Mouse (Mus musculus): ENCODE data around the gene Hsd17b14. TPM values are rescaled to one million over a fixed set of nuclear protein-coding genes. Genes with fewer than 3 reads are reported as not detected.
"Not testable (repeated sequence)": the region's sequence is repeated elsewhere in the genome, so short reads cannot be mapped to it uniquely, and the experiment has no call there.

Hsd17b14 gene
- 0.14 TPM in 1 of 2 replicates, not detected in the other for polyA plus RNA-seq (2015; fragmentation: Nextera tagmentation; extraction: Ambion mirVana)

DNA sequence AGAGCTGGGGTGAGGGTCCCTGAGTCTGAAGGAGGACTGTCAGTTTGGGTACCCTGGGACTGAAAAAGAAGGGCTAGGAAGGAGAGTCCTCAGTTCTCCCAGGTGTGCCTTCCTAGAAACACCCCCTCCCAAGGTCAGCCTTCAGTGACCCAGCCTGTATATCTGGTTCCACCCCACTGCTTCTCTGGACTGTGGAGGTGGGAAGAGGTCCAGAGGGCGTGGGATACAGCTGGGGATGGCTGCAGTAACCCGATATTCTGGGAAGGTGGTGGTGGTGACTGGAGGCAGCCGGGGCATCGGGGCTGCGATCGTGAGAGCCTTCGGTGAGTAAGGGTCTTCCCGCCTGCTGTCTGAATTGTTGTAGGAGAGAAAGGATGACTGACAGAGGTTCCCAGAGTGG is at the start of gene Hsd17b14:
Hsd17b14 (plus strand) TSS at position 150 of the 400 bp plus-strand sequence.
- Histone ChIP-seq H3K27ac (no peak within 1 kb of the TSS), H3K9ac (peak within 1 kb of the TSS; percentile 2; the same call in 1 of the 2 replicates), H3K27me3 (no peaks in the 10 kb centered on the region), H3K9me3 (replicated peaks) (no peaks in the 10 kb centered on the region), H3K4me1 (no peaks in the 10 kb centered on the region), H3K36me3 (ENCODE audit: poor library complexity, severe bottlenecking) (no peaks in the 10 kb centered on the region), H3K4me3 (no peak within 1 kb of the TSS), H3K4me2 (no peak within 1 kb of the TSS)
- WGBS: 47% methylated on average over 8 of the region's 8 CpGs
- ATAC-seq: no peak

DNA sequence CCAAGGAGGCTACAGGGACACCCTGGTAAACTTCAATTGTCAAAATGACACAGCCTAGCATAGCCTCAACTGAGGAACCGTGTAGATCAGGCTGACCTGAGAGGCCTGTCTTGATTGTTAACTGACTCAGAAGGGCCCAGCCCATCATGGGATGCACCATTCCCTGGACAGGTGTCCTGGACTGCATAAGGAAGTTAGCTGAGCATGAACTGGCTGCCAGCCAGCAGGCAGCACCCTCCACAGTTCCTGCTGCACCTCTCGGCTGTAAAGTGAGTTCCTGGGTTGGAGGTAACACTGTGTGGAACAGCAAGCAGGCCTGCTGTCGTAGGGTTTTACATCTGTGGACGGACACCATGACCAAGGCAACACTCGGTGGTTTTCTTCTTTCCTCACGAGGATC is 47.1 kb upstream of the Hsd17b14 start:
- Histone ChIP-seq H3K27me3 (no peaks in the 10 kb centered on the region), H3K4me1 (peaks cover 15% of the 10 kb centered on the region), H3K9me3 (replicated peaks) (no peaks in the 10 kb centered on the region), H3K27ac (no peak overlapping the region), H3K4me2 (no peak overlapping the region), H3K36me3 (ENCODE audit: poor library complexity, severe bottlenecking) (peaks cover 29% of the 10 kb centered on the region), H3K9ac (no peak overlapping the region), H3K4me3 (no peak overlapping the region)
- ATAC-seq: no peak
- 95% methylated on average over 6 of the region's 6 CpGs for WGBS

DNA sequence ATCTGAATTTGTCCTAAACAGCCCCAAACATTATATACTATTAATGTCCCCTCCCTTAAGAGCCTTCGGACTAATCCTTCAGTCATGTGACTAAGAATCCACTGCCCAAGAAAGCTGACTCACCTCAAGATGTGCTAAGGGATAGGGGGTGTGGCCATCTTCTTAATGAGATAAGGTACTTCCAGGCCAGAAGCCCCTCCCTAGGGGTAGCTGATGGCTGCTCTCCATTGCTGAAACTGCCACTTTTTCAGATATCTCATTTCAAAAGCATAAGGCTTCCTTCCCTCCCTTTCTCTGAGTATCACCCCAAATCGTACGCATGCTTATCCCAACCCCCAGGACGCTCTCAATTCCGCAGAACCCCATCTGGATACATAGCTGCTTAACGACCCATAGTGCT is 46.1 kb upstream of the Hsd17b14 start:
- Histone ChIP-seq H3K9ac (0 out of 2 replicates have a peak overlapping the region, but pooled peaks have one; percentile 88), H3K27ac (no peak overlapping the region), H3K9me3 (replicated peaks) (no peaks in the 10 kb centered on the region), H3K4me3 (peak overlapping the region; percentile 72; the same call in 1 of the 2 replicates), H3K4me1 (peaks cover 15% of the 10 kb centered on the region), H3K36me3 (ENCODE audit: poor library complexity, severe bottlenecking) (peaks cover 24% of the 10 kb centered on the region), H3K27me3 (no peaks in the 10 kb centered on the region), H3K4me2 (peak overlapping the region; percentile 88; the same call in 1 of the 2 replicates)
- ATAC-seq: no peak
- 89% methylated on average over 6 of the region's 6 CpGs for WGBS

DNA sequence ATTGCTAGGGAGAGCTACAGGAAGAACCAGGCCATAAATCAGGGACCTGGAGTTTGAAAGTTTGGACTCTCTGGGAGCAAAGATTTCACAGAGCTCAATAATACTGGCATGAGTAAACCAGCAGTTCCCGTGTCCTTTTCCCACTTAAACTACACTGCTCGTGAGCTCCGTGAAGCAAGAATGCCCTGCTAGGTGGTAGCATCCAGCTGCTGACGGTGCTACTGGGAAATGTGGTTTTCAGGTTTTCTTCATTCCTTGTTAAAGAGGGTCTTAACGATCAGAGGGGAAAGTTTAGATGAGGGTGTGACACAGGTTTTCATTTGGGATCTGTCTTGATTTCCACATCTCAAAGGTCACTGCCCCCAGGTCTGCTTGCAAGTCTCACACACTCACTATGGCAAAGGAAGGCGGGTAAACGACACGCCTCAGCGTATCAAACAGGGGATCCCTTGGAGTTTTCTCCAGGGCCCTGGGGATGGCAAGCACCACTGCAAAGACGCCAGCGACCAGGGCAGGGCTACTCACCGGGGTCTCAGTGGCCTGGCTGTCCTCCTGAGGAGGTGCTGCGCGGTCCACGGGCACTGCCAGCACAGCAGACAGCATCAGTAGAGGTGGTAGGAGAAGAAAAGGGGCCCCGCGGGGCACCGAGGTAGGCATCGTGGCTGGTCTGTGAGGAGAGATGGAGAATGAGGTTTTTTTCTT is 45.4 kb upstream of the Hsd17b14 start:
- H3K4me3 ChIP-seq: peak overlapping the region; percentile 72
- peak; percentile 16; the same call in 1 of the 2 replicates for ATAC-seq
- peak overlapping the region; percentile 88 for H3K9ac ChIP-seq
- H3K27me3 ChIP-seq: no peaks in the 10 kb centered on the region
- H3K27ac ChIP-seq: no peak overlapping the region
- 42% methylated on average over 19 of the region's 19 CpGs for WGBS
- H3K4me1 ChIP-seq: peaks cover 15% of the 10 kb centered on the region
- no peaks in the 10 kb centered on the region for H3K9me3 ChIP-seq (replicated peaks)
- peak overlapping the region; percentile 88 for H3K4me2 ChIP-seq
- H3K36me3 ChIP-seq (ENCODE audit: poor library complexity, severe bottlenecking): peaks cover 23% of the 10 kb centered on the region

DNA sequence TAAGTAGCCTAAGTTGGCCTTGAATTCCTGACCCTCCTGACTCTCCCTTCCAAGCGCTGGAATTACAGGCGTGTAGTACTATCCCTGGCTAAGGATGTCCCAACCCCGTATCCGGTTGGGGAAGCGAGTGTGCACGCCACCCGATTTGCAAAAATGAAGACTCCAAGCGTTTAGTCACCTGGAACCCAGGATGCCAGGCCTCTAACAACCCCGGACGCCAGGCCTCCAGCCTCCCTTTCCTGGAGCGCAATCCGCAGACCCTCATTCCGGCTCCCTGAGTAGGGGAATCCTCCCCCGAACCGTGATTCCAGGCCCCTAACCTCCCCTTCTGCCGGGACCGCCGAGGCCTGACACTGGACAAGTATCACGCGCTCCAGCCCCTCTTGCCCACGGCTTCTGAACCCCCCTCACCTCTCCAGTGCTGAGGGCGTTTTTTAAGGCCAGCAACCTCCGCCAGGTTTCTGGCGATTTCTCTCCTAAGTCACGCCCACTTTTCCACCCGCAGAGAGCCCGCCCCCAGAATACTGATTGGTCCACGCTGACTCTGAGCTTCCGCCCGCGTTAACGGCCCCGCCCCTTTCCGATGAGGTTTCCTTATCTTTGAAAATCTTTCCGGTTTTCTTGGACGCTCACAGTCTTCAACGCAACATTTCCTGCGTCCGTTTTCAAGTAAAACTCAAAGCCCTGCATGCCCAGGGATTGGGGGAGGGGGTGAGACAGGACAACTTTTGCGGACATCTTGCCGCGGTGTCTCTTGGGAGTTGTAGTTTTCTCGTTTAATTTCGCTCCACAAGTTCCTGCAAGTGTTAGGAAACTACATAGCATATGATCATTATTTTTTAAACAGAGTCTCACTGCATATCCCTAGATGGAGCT is 44.5 kb upstream of the Hsd17b14 start, which contains the start of gene Nucb1:
Nucb1 (minus strand) TSS at position 495 of the 876 bp plus-strand sequence.
- no peaks in the 10 kb centered on the region for H3K9me3 ChIP-seq (replicated peaks)

DNA sequence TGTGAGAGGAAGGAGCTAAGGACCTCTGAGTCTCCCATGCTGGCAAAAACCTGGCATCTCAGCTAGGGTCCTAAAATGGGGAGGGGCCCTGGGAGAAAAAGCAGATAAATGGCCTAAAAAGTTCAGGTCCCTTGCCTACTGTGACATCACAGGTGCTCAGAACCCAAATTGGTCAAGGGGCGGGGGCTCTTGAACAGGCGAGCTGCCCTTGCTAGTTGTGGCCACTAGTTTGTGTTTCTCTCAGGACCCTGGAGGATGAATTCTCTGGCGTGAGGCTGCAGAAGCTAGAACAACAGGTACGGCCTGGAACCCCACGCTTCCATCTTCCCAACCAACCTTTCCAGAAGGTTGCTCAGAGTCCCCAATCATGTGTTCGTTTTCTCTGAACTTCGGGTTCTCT is 40.3 kb upstream of the Hsd17b14 start:
- Histone ChIP-seq H3K27me3 (no peaks in the 10 kb centered on the region), H3K36me3 (ENCODE audit: poor library complexity, severe bottlenecking) (no peaks in the 10 kb centered on the region), H3K4me1 (peaks cover 3% of the 10 kb centered on the region), H3K9ac (no peak overlapping the region), H3K4me2 (no peak overlapping the region), H3K4me3 (no peak overlapping the region), H3K27ac (no peak overlapping the region), H3K9me3 (replicated peaks) (no peaks in the 10 kb centered on the region)
- no peak for ATAC-seq
- WGBS: 86% methylated on average over 7 of the region's 7 CpGs

More for the DNA sequence above, 44.5 kb upstream of the Hsd17b14 start, which contains the start of gene Nucb1:
- peak within 1 kb of the TSS; percentile 72 for H3K4me3 ChIP-seq
- peak within 1 kb of the TSS; percentile 88 for H3K4me2 ChIP-seq
- H3K4me1 ChIP-seq: peaks cover 15% of the 10 kb centered on the region
- H3K36me3 ChIP-seq (ENCODE audit: poor library complexity, severe bottlenecking): peaks cover 17% of the 10 kb centered on the region
- peak within 1 kb of the TSS; percentile 88 for H3K9ac ChIP-seq
- H3K27me3 ChIP-seq: no peaks in the 10 kb centered on the region
- H3K27ac ChIP-seq: peak within 1 kb of the TSS; percentile 68
- ATAC-seq: peak; percentile 94
- WGBS: under 1% methylated on average over 44 of the region's 44 CpGs

DNA sequence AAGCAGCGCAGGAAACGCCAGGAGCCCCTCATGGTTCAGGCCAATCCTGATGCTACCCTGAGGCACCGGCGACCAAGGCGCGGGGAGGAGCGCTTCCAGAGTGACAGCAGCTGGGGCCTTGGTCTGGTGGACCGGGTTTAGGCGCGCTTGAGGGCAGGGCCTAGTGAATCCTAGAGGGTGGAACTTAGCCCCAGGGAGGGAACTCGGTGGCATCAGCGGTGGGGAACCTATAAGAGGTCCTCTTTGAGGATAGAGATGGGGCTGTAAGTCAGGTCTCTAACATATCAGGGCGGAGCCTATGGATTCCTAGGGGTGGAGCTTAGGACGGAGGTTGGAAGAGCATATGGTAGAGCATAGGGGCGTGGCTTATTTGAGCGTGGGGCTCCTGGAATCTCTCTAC is 39.3 kb upstream of the Hsd17b14 start:
- H3K4me3 ChIP-seq: no peak overlapping the region
- H3K9ac ChIP-seq: no peak overlapping the region
- no peaks in the 10 kb centered on the region for H3K4me1 ChIP-seq
- no peak overlapping the region for H3K4me2 ChIP-seq
- H3K36me3 ChIP-seq (ENCODE audit: poor library complexity, severe bottlenecking): no peaks in the 10 kb centered on the region
- H3K9me3 ChIP-seq (replicated peaks): no peaks in the 10 kb centered on the region
- ATAC-seq: no peak
- WGBS: 28% methylated on average over 16 of the region's 16 CpGs
- no peak overlapping the region for H3K27ac ChIP-seq
- no peaks in the 10 kb centered on the region for H3K27me3 ChIP-seq

DNA sequence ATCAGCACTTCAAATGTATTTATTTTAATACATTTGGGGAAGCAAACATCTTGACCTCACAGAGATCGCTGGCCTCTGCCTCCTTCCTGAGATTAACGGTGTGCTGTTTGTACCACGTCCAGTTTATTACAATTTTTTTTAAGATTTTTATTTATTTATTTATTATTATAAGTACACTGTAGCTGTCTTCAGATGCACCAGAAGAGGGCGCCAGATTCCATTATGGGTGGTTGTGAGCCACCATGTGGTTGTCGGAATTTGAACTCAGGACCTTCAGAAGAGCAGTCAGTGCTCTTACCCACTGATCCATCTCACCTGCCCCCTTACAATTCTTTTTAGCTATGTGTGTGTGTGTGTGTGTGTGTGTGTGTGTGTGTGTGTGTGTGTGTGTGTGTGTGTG is 37.8 kb upstream of the Hsd17b14 start:
- H3K4me1 ChIP-seq, H3K4me3 ChIP-seq: not testable (repeated sequence)
- 74% methylated on average over 5 of the region's 5 CpGs for WGBS

DNA sequence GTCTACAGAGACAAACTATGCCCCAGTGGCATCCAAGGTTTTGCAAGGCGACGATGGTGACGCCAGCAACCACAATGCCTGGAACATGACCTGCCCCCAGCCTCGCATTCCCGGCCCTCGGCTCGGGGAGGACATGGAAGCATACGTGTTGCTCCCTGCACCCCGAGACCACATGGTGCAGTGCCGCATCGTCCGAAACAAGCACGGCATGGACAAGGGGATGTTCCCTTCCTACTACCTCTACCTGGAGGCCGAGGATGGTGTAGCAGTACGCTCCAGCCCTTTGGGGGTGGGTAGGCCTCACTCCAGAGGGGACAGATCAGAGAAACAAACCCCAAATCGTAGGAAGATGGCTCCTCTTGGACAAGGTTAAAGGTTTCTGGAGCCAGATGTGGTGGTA is 36.1 kb upstream of the Hsd17b14 start:
- Histone ChIP-seq H3K4me1 (peaks cover 14% of the 10 kb centered on the region), H3K36me3 (ENCODE audit: poor library complexity, severe bottlenecking) (no peaks in the 10 kb centered on the region), H3K27me3 (no peaks in the 10 kb centered on the region), H3K9me3 (replicated peaks) (no peaks in the 10 kb centered on the region), H3K4me2 (no peak overlapping the region), H3K4me3 (no peak overlapping the region), H3K27ac (no peak overlapping the region), H3K9ac (no peak overlapping the region)
- ATAC-seq: no peak
- WGBS: 91% methylated on average over 16 of the region's 16 CpGs

More for the DNA sequence above, 37.8 kb upstream of the Hsd17b14 start:
- H3K9ac ChIP-seq; H3K27ac ChIP-seq; H3K4me2 ChIP-seq; H3K9me3 ChIP-seq (replicated peaks); H3K27me3 ChIP-seq; H3K36me3 ChIP-seq (ENCODE audit: poor library complexity, severe bottlenecking); ATAC-seq: not testable (repeated sequence)

DNA sequence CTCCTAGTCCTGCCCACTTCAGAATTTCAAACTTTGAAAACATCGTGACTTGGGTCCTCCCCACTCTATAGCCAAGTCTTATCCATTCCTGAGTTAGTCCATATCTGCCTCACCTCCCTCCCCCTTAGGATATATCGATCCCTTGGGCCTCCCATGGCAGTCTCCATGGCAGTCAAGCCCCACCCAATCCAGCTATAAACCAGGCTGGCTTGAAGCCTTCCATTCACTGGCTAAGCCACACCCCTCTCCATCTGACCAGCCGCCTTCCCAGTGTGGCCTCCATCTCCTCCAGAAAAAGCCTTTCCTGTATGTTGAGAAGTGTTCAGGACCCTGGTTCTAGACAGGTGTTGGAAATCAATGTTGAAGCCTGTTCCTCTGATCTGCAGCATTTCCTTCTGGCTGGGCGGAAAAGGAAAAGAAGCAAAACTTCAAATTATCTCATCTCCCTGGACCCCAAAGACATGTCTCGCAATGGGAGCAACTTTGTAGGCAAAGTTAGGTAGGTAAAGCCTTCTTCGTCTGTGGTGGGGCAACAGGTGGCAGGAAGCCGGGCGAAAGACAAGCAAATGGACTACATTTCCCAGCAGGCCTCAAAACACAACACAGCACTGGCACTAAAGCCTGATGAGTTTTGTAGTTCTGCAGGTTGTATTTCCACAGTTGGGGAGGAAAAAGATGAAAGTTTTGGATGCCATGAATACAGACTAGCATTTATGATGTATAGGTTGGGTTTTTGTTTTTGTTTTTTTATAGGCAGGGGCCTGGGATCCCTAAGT is 35.2 kb upstream of the Hsd17b14 start:
- Histone ChIP-seq H3K9ac (no peak overlapping the region), H3K9me3 (replicated peaks) (no peaks in the 10 kb centered on the region), H3K27me3 (no peaks in the 10 kb centered on the region), H3K4me3 (no peak overlapping the region), H3K36me3 (ENCODE audit: poor library complexity, severe bottlenecking) (peaks cover 3% of the 10 kb centered on the region; the same call in 1 of the 2 replicates), H3K4me1 (peaks cover 20% of the 10 kb centered on the region), H3K4me2 (no peak overlapping the region), H3K27ac (no peak overlapping the region)
- ATAC-seq: no peak
- 83% methylated on average over 8 of the region's 8 CpGs for WGBS

DNA sequence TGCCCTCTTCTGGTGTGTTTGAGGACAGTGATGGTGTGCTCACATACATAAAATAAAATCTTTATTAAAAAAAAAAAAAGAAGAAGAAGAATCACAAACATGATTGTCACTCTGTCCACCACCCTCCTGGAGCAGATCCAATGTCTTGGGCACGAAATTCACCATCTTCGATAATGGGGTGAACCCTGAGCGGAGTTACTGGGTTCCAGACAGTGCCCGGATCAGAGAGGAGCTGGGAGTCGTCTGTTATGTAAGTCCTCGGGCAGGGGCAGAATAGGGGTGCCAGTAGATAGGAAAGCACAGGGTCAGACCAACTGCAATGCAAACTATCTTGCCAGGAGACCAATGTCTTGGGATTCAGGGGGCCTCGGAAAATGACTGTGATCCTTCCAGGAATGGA is 34.1 kb upstream of the Hsd17b14 start:
- no peak overlapping the region for H3K4me3 ChIP-seq
- no peaks in the 10 kb centered on the region for H3K9me3 ChIP-seq (replicated peaks)
- WGBS: 96% methylated on average over 7 of the region's 7 CpGs
- 0 out of 2 replicates have a peak overlapping the region, but pooled peaks have one; percentile 61 for H3K4me2 ChIP-seq
- no peak overlapping the region for H3K27ac ChIP-seq
- peaks cover 3% of the 10 kb centered on the region; the same call in 1 of the 2 replicates for H3K36me3 ChIP-seq (ENCODE audit: poor library complexity, severe bottlenecking)
- ATAC-seq: no peak
- peaks cover 31% of the 10 kb centered on the region for H3K4me1 ChIP-seq
- H3K27me3 ChIP-seq: no peaks in the 10 kb centered on the region
- H3K9ac ChIP-seq: no peak overlapping the region

Data from forebrain, embryonic 13.5 days (tissue).